Mouse (Mus musculus) CH12.LX (cell line): ENCODE results near the gene Zfp276. TPM values are rescaled to one million over a fixed set of nuclear protein-coding genes. Genes with fewer than 3 reads are reported as not detected.

Experiments
- DNase-seq: peaks from one replicate; pipeline ENCODE4 v3.0.0-alpha.2; 2013; ENCODE audit errors: extremely low read depth
- H3K27ac ChIP-seq: 2 replicates; pipeline ENCODE4 v1.5.1; 2012; ENCODE audit warnings: low read depth, mild to moderate bottlenecking, control low read depth, moderate library complexity; ENCODE audit not compliant: insufficient read depth
- H3K27me3 ChIP-seq: replicated peaks from 2 replicates; pipeline ENCODE3; 2012; ENCODE audit warnings: inconsistent platforms
- H3K36me3 ChIP-seq, 2 experiments: replicated peaks in 1 of 2; 2 replicates each; pipeline versions ENCODE3 to v1.6.1; 2012; ENCODE audit warnings: inconsistent platforms in 1 of 2, low read length in 1 of 2, mild to moderate bottlenecking in 1 of 2, mixed read lengths in 1 of 2, moderate library complexity in 1 of 2; ENCODE audit not compliant: control insufficient read depth in 1 of 2, insufficient read depth in 1 of 2
- H3K4me1 ChIP-seq, 2 experiments: 2 replicates each; pipeline ENCODE4 v1.6.1; 2012; ENCODE audit warnings: inconsistent platforms in 1 of 2, moderate library complexity in 1 of 2; ENCODE audit not compliant: insufficient read depth in 2 of 2, control insufficient read depth in 1 of 2
- H3K4me2 ChIP-seq: 2 replicates; pipeline ENCODE4 v1.6.1; 2012; ENCODE audit warnings: low read depth, mild to moderate bottlenecking, control low read depth; ENCODE audit not compliant: poor library complexity, insufficient read depth, severe bottlenecking
- H3K4me3 ChIP-seq, 3 experiments: fragments of 150-350 bp in 1 of 3; sonication (generic) in 1 of 3; replicated peaks in 1 of 3; 2 replicates each; pipeline versions ENCODE3 to v1.5.1; 2011 to 2012; ENCODE audit warnings: low read depth in 2 of 3, low read length in 2 of 3, mild to moderate bottlenecking in 2 of 3, moderate library complexity in 2 of 3, control low read depth in 1 of 3, improper control_type of control experiment in 1 of 3, inconsistent platforms in 1 of 3, mixed read lengths in 1 of 3; ENCODE audit not compliant: poor library complexity in 1 of 3
- H3K79me2 ChIP-seq: replicated peaks from 2 replicates; pipeline ENCODE4 v1.6.1; 2012; ENCODE audit warnings: mild to moderate bottlenecking, moderate library complexity; ENCODE audit not compliant: control insufficient read depth, poor library complexity, insufficient read depth, severe bottlenecking; ENCODE audit errors: extremely low read depth
- H3K9ac ChIP-seq: 2 replicates; pipeline ENCODE4 v1.6.1; 2012; ENCODE audit warnings: low read depth, mild to moderate bottlenecking, control low read depth, moderate library complexity; ENCODE audit not compliant: insufficient read depth
- H3K9me3 ChIP-seq: replicated peaks from 2 replicates; pipeline ENCODE3; 2012; ENCODE audit warnings: low read length, inconsistent platforms, mixed read lengths
- CTCF ChIP-seq, 2 experiments: IDR thresholded peaks in 1 of 2; conservative IDR thresholded peaks in 1 of 2; 2 replicates each; pipeline ENCODE4 v1.5.1; 2011 to 2012; ENCODE audit warnings: low read depth in 2 of 2, low read length in 2 of 2, improper control_type of control experiment in 1 of 2, inconsistent platforms in 1 of 2, mild to moderate bottlenecking in 1 of 2, moderate library complexity in 1 of 2
- GABPA ChIP-seq: IDR thresholded peaks from 2 replicates; pipeline ENCODE4 v1.6.1; 2012; ENCODE audit warnings: low read depth, low read length, improper control_type of control experiment, inconsistent platforms; ENCODE audit not compliant: insufficient replicate concordance
- HCFC1 ChIP-seq: IDR thresholded peaks from 2 replicates; pipeline ENCODE4 v1.6.1; 2012; ENCODE audit warnings: low read depth, mild to moderate bottlenecking, inconsistent platforms, low read length, improper control_type of control experiment
- JUND ChIP-seq: conservative IDR thresholded peaks from 2 replicates; pipeline ENCODE4 v1.6.1; 2011; ENCODE audit warnings: low read depth, low read length, improper control_type of control experiment
- MAX ChIP-seq: IDR thresholded peaks from 2 replicates; pipeline ENCODE4 v1.6.1; 2011; ENCODE audit warnings: low read length, improper control_type of control experiment
- MYC ChIP-seq: IDR thresholded peaks from 2 replicates; pipeline ENCODE4 v1.6.1; 2011; ENCODE audit warnings: low read depth, mild to moderate bottlenecking, improper control_type of control experiment, low read length
- NELFE ChIP-seq: IDR thresholded peaks from 2 replicates; pipeline ENCODE4 v1.6.1; 2011; ENCODE audit warnings: low read depth, low read length, improper control_type of control experiment
- POLR2A ChIP-seq: IDR thresholded peaks from 2 replicates; pipeline ENCODE4 v1.6.1; 2011; ENCODE audit warnings: low read depth, mild to moderate bottlenecking, improper control_type of control experiment, low read length
- SMC3 ChIP-seq: IDR thresholded peaks from 2 replicates; pipeline ENCODE4 v1.6.1; 2011; ENCODE audit warnings: low read depth, low read length, improper control_type of control experiment
- ZNF384 ChIP-seq: IDR thresholded peaks from 2 replicates; pipeline ENCODE4 v1.6.1; 2012; ENCODE audit warnings: low read depth, low read length, improper control_type of control experiment, inconsistent platforms
- dilution Hi-C: fragments of 300-500 bp; cut with MboI; formaldehyde crosslinking; loops from 2 replicates; pipeline ENCODE4 v1.14.3; 2020; ENCODE audit warnings: low sequenced_read_pairs; ENCODE audit not compliant: extremely low pct_unique_long_range_greater_than_20kb, extremely low pct_ligation_motif_present
- in situ Hi-C: fragments of 300-500 bp; cut with MboI; formaldehyde crosslinking; loops from 3 replicates; pipeline ENCODE4 v1.14.3; 2019; ENCODE audit warnings: low sequenced_read_pairs, low pct_ligation_motif_present, low pct_unique_long_range_greater_than_20kb, mixed read lengths
- polyA plus RNA-seq: library from polyadenylated mRNA; unstranded; fragments of >175 nt; gene quantifications from 2 replicates; pipeline ENCODE4 v1.2.1, GENCODE M21; 2012; ENCODE audit warnings: low read depth; ENCODE audit not compliant: insufficient read length
- total RNA-seq, 2 experiments: library from RNA; depleted of rRNA; stranded (reverse); fragments of 300-350 nt in 1 of 2; fragments of >200 nt in 1 of 2; gene quantifications; 2 replicates each; pipeline ENCODE4 v1.2.3; 2012 to 2014

Zfp276 gene
- total and polyA plus RNA-seq, 3 experiments, result 5.5 to 10.2 (median 8.7) TPM

DNA sequence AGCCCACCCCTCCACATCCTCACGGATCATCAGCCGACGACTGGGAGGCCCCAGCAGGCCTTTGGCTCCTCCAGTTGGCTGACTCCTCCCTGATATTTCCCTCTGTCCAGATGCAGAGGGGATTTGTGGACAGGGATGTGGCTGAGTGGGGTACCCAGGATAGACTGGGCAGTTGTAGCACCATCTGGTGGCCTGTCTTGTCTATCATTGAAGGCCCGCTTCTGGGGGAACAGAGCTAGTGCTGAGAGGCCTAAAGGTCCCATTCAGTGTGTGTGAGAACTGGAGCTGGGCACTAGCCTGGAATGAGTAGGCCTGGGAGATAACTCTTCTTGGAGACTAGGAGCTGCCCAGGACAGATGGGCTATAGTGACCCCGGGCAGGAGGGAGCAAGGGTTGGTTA, 22.3 kb upstream of the Zfp276 start:
- no peak overlapping the region for H3K9ac ChIP-seq
- peaks cover 30 to 60% of the 10 kb centered on the region in 2 experiments for H3K36me3 ChIP-seq
- dilution Hi-C loops (no loop called here), in situ Hi-C loops (no loop called here)
- H3K79me2 ChIP-seq, result no peaks in the 10 kb centered on the region
- H3K4me3 ChIP-seq, result no peak overlapping the region
- no peaks in the 10 kb centered on the region for H3K27me3 ChIP-seq
- no peak overlapping the region for H3K27ac ChIP-seq
- TF ChIP-seq SMC3 (no peak), CTCF (conservative IDR thresholded peaks at IDR 0.05 in 1 of 2, IDR thresholded peaks at IDR 0.05 in 1 of 2; ENCODE audit: low read depth in 2 of 2, low read length in 2 of 2) (peak in 1 of 2 experiments; percentile 23; a peak in 2 of 4 replicates), ZNF384 (no peak), JUND (no peak)
- no peak overlapping the region for H3K4me2 ChIP-seq
- peaks cover 13 to 17% of the 10 kb centered on the region in 2 experiments for H3K4me1 ChIP-seq
- no peak for DNase-seq
- H3K9me3 ChIP-seq, result no peaks in the 10 kb centered on the region

DNA sequence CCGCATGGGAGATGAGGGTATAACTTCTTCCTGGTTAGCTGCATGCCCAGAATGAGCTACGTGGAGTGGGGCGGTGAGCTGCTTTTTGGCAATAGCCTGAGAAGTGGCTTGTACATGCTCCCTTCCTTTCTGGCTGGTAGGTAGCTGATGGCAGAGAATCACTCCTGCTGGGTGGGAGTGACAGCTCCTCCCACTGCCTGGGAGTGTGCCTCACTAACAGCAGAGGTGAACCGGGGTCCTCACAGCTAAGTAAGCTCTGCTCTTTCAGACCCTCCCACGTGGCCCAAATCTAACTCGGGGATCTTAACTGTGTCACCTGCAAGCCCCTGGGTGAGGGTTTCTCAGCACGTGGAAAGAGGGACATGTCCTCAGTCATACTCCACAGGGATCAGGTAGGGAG, 21.4 kb upstream of the Zfp276 start:
- H3K9me3 ChIP-seq, result no peaks in the 10 kb centered on the region
- H3K27ac ChIP-seq, result no peak overlapping the region
- H3K4me3 ChIP-seq, result no peak overlapping the region
- H3K4me1 ChIP-seq, result peaks cover 13 to 17% of the 10 kb centered on the region in 2 experiments
- no peak overlapping the region for H3K4me2 ChIP-seq
- TF ChIP-seq MYC, result no peak
- no peak for TF ChIP-seq HCFC1
- TF ChIP-seq NELFE, result no peak
- TF ChIP-seq POLR2A, result no peak
- no peak for TF ChIP-seq MAX
- in situ Hi-C loops (no loop called here), dilution Hi-C loops (no loop called here)
- no peak overlapping the region for H3K9ac ChIP-seq
- no peaks in the 10 kb centered on the region for H3K79me2 ChIP-seq
- H3K36me3 ChIP-seq, result peaks cover 22 to 52% of the 10 kb centered on the region in 2 experiments
- no peak for DNase-seq
- H3K27me3 ChIP-seq, result no peaks in the 10 kb centered on the region

- in situ Hi-C loops, result no loop called here
Observed at GRCm38 (mm10) chr8:123233300-123233699, 20.7 kb upstream of the Zfp276 start.

More at GRCm38 (mm10) chr8:123233300-123233699, 20.7 kb upstream of the Zfp276 start:
- no peak overlapping the region for H3K9ac ChIP-seq
- H3K4me1 ChIP-seq, result peaks cover 13 to 17% of the 10 kb centered on the region in 2 experiments
- peaks cover 17 to 45% of the 10 kb centered on the region in 2 experiments for H3K36me3 ChIP-seq
- TF ChIP-seq GABPA, result no peak
- dilution Hi-C loops, result no loop called here
- no peak overlapping the region for H3K4me2 ChIP-seq
- H3K27me3 ChIP-seq, result no peaks in the 10 kb centered on the region
- H3K4me3 ChIP-seq, result no peak overlapping the region
- DNase-seq, result no peak
- no peak overlapping the region for H3K27ac ChIP-seq
- no peaks in the 10 kb centered on the region for H3K79me2 ChIP-seq
- H3K9me3 ChIP-seq, result no peaks in the 10 kb centered on the region
